Mouse (Mus musculus): ENCODE data around the gene Arhgap17.

The Arhgap17 gene

GRCm38 (mm10) chr7:123279797-123280196 is 89.9 kb downstream of the Arhgap17 start:
- no peak for DNase-seq

- no peak for DNase-seq
Observed at GRCm38 (mm10) chr7:123276568-123276967, 93.1 kb downstream of the Arhgap17 start.

GRCm38 (mm10) chr7:123273056-123273455 is 96.7 kb downstream of the Arhgap17 start:
- DNase-seq: no peak

- DNase-seq: no peak
Observed at GRCm38 (mm10) chr7:123258103-123258502, 111.6 kb downstream of the Arhgap17 start.

GRCm38 (mm10) chr7:123254196-123254970 is 115.3 kb downstream of the Arhgap17 start:
- no peak for DNase-seq

GRCm38 (mm10) chr7:123253396-123253795 is 116.3 kb downstream of the Arhgap17 start:
- DNase-seq: no peak

- DNase-seq: no peak
Observed at GRCm38 (mm10) chr7:123251343-123251742, 118.4 kb downstream of the Arhgap17 start.

GRCm38 (mm10) chr7:123248166-123248565 is 121.5 kb downstream of the Arhgap17 start:
- no peak for DNase-seq

- DNase-seq: no peak
Observed at GRCm38 (mm10) chr7:123246504-123247084, 123.1 kb downstream of the Arhgap17 start.

GRCm38 (mm10) chr7:123244833-123245232 is 124.9 kb downstream of the Arhgap17 start:
- DNase-seq: no peak

- no peak for DNase-seq
Observed at GRCm38 (mm10) chr7:123242241-123242640, 127.5 kb downstream of the Arhgap17 start.

GRCm38 (mm10) chr7:123240064-123240463 is 129.7 kb downstream of the Arhgap17 start:
- no peak for DNase-seq

GRCm38 (mm10) chr7:123238621-123239020 is 131.1 kb downstream of the Arhgap17 start:
- no peak for DNase-seq

- DNase-seq: peak in 1 of 2 experiments; percentile 28
Observed at GRCm38 (mm10) chr7:123235449-123235848, 134.3 kb downstream of the Arhgap17 start.

All from lung, postnatal 4 days (tissue).